Mouse (Mus musculus): ENCODE measurements at regions not wholly inside any gene's neighbourhood (a gene's known extent, or its start where the extent isn't known, plus 50 kb on each side); places are given as distances from the start of the nearest gene placed in this dataset.
A peak's percentile ranks its signal among the peaks of the same experiment; 100 is the strongest.

DNA sequence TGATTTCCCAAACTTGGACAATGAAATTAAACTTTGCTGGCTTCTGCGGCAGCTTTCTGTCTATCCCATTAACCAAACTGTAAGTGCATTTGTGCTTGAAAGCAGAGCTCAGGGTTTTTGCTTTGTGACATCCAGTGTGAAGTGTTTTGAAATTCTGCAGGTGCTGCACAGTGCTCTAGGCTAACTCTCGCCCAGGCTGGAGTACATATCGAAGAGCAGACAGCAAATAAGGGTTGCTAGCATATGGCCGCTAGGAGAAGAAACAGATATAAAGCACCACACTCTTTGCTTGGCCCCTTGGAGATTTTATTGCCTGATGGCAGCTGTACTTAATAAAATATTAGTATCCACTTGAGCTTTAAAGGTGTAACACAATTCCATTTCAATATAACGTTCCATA lies 307.5 kb downstream of the Gm10295 start:
- DNase-seq (no peak), ATAC-seq (ENCODE audit: low FRiP score, low TSS enrichment) (no peak)
- no peaks in the 10 kb centered on the region for H3K27me3 ChIP-seq (ENCODE audit: control insufficient read depth, insufficient read depth, low read length)
- no peak overlapping the region for H3K4me3 ChIP-seq (replicated peaks; ENCODE audit: low read depth, low read length)
- H3K4me1 ChIP-seq (ENCODE audit: control insufficient read depth, insufficient read depth, low read length) = no peaks in the 10 kb centered on the region
- H3K4me2 ChIP-seq (ENCODE audit: low read length) = no peak overlapping the region
- H3K36me3 ChIP-seq (ENCODE audit: control insufficient read depth, insufficient read depth, low read length) = no peaks in the 10 kb centered on the region
- H3K9ac ChIP-seq (replicated peaks; ENCODE audit: low read length) = no peak overlapping the region
- no peaks in the 10 kb centered on the region for H3K9me3 ChIP-seq (ENCODE audit: control insufficient read depth, low read length)
- H3K27ac ChIP-seq (replicated peaks; ENCODE audit: low read depth, low read length) = no peak overlapping the region
- WGBS = 78% methylated on average over 5 of the region's 5 CpGs

DNA sequence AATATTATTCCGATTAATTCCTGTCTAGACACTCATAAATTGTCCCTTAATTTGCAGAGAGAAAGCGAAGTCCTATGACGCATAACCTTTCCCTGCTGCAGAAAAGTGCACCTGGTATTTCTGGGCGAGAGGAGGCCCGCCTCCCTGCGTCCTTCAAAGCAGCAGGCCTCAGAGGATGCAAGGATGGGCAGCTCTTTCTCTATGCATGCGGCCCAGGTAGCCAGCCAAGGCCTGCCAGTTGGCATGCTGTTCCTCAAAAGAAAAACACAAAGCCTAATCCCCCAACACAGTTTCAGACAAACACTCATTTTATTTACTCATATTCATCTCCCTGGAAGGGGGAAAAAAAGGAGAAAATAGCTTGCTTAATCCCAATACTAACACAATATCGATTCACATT lies 308.2 kb downstream of the Gm10295 start:
- DNase-seq = peak; percentile 26
- 54% methylated on average over 8 of the region's 8 CpGs for WGBS
- no peaks in the 10 kb centered on the region for H3K36me3 ChIP-seq (ENCODE audit: control insufficient read depth, insufficient read depth, low read length)
- no peak overlapping the region for H3K9ac ChIP-seq (replicated peaks; ENCODE audit: low read length)
- H3K4me3 ChIP-seq (replicated peaks; ENCODE audit: low read depth, low read length) = no peak overlapping the region
- H3K27me3 ChIP-seq (ENCODE audit: control insufficient read depth, insufficient read depth, low read length) = no peaks in the 10 kb centered on the region
- H3K4me2 ChIP-seq (ENCODE audit: low read length) = no peak overlapping the region
- H3K4me1 ChIP-seq (ENCODE audit: control insufficient read depth, insufficient read depth, low read length) = no peaks in the 10 kb centered on the region
- no peak for ATAC-seq (ENCODE audit: low FRiP score, low TSS enrichment)
- no peaks in the 10 kb centered on the region for H3K9me3 ChIP-seq (ENCODE audit: control insufficient read depth, low read length)
- no peak overlapping the region for H3K27ac ChIP-seq (replicated peaks; ENCODE audit: low read depth, low read length)

DNA sequence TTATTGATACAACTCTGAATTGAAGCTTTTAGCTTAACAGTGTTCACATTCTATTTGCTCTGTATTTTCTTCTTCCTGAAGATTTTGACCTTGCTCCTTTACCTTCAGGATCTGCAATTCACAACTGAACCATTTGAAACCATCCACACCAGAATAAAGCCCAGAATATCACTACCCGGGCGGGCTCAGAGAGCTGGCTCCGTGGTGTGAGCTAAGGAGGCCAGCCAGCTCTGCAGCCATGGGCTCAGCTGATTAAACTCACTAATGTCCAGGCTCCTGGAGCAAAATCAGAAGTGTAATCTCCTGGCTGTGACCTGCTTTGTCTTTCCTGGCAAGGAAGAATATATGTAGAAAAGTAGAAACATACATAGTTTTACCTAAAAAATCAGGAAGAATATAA lies 309.9 kb downstream of the Gm10295 start:
- no peak overlapping the region for H3K9ac ChIP-seq (replicated peaks; ENCODE audit: low read length)
- DNase-seq (no peak), ATAC-seq (ENCODE audit: low FRiP score, low TSS enrichment) (no peak)
- H3K27ac ChIP-seq (replicated peaks; ENCODE audit: low read depth, low read length) = no peak overlapping the region
- no peak overlapping the region for H3K4me3 ChIP-seq (replicated peaks; ENCODE audit: low read depth, low read length)
- H3K9me3 ChIP-seq (ENCODE audit: control insufficient read depth, low read length) = no peaks in the 10 kb centered on the region
- H3K4me2 ChIP-seq (ENCODE audit: low read length) = no peak overlapping the region
- no peaks in the 10 kb centered on the region for H3K27me3 ChIP-seq (ENCODE audit: control insufficient read depth, insufficient read depth, low read length)
- 72% methylated on average over 3 of the region's 3 CpGs for WGBS
- no peaks in the 10 kb centered on the region for H3K36me3 ChIP-seq (ENCODE audit: control insufficient read depth, insufficient read depth, low read length)
- no peaks in the 10 kb centered on the region for H3K4me1 ChIP-seq (ENCODE audit: control insufficient read depth, insufficient read depth, low read length)

DNA sequence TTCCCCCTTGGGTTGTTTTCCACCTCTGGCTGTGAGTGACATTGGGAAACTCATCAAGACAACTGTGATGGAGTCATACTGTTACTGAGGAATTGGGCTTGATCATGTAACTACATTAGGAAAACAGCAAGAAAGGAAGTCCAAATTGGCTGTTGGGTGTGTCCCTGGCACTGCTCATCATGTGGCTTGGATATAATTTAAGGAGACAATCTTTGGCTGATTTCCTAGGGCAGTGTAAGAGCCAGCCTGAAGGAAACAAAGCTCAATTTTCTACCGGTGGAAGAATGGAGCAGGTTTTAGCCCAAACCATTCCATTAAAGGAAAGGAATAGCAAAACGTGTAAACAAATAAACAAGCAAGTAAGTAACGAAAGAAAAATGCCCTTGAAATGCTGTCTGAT lies 310.4 kb downstream of the Gm10295 start:
- Histone ChIP-seq H3K4me3 (replicated peaks; ENCODE audit: low read depth, low read length) (no peak overlapping the region), H3K36me3 (ENCODE audit: control insufficient read depth, insufficient read depth, low read length) (no peaks in the 10 kb centered on the region), H3K27me3 (ENCODE audit: control insufficient read depth, insufficient read depth, low read length) (no peaks in the 10 kb centered on the region), H3K9me3 (ENCODE audit: control insufficient read depth, low read length) (no peaks in the 10 kb centered on the region), H3K9ac (replicated peaks; ENCODE audit: low read length) (no peak overlapping the region), H3K27ac (replicated peaks; ENCODE audit: low read depth, low read length) (no peak overlapping the region), H3K4me1 (ENCODE audit: control insufficient read depth, insufficient read depth, low read length) (no peaks in the 10 kb centered on the region), H3K4me2 (ENCODE audit: low read length) (no peak overlapping the region)
- ATAC-seq (ENCODE audit: low FRiP score, low TSS enrichment) (no peak), DNase-seq (no peak)
- 80% methylated on average over 3 of the region's 3 CpGs for WGBS

DNA sequence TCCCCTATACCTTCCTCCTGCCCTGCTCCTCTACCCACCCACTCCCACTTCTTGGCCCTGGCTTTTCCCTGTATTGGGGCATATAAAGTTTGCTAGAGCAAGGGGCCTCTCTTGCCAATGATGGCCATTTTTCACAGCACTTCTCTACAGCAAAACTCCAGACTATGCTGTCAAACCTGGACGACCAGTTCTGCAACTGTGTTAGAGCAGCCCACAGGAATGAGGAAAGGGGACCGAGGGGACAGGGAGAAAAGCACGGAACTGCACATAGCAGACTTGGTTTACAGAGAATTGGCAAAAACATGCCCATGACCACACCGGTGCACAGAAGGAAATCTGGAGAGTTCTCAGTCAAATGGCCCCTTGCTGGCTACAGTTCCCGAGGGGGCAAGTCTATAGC lies 312.7 kb downstream of the Gm10295 start:
- no peak overlapping the region for H3K4me3 ChIP-seq (replicated peaks; ENCODE audit: low read depth, low read length)
- H3K36me3 ChIP-seq (ENCODE audit: control insufficient read depth, insufficient read depth, low read length) = no peaks in the 10 kb centered on the region
- no peak for ATAC-seq (ENCODE audit: low FRiP score, low TSS enrichment)
- no peaks in the 10 kb centered on the region for H3K9me3 ChIP-seq (ENCODE audit: control insufficient read depth, low read length)
- H3K27me3 ChIP-seq (ENCODE audit: control insufficient read depth, insufficient read depth, low read length) = no peaks in the 10 kb centered on the region
- DNase-seq = no peak
- 92% methylated on average over 5 of the region's 5 CpGs for whole genome bisulfite sequencing
- no peak overlapping the region for H3K27ac ChIP-seq (replicated peaks; ENCODE audit: low read depth, low read length)
- no peak overlapping the region for H3K4me2 ChIP-seq (ENCODE audit: low read length)
- no peaks in the 10 kb centered on the region for H3K4me1 ChIP-seq (ENCODE audit: control insufficient read depth, insufficient read depth, low read length)
- H3K9ac ChIP-seq (replicated peaks; ENCODE audit: low read length) = no peak overlapping the region

DNA sequence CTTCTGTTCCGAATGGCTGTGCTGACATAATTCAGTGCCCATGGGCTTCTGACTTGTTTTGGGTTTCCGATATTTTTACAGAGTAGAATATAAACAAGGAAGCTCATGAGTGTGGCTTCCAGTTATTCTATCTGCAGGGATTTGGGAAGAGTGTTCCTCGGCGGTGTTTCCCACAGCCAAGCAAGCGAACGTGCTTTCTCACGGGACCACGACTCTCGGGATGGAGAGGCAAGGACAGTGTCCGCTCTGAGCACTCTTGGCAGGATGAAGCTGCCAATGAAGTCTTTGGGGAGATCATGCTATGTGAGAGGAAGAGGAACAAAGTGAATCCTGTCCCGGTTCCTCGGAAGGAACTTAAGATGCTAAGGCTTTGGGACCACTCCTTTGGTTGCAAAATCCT lies 318.2 kb downstream of the Gm10295 start:
- H3K27me3 ChIP-seq (ENCODE audit: control insufficient read depth, insufficient read depth, low read length) = no peaks in the 10 kb centered on the region
- DNase-seq (no peak), ATAC-seq (ENCODE audit: low FRiP score, low TSS enrichment) (no peak)
- no peak overlapping the region for H3K4me2 ChIP-seq (ENCODE audit: low read length)
- no peaks in the 10 kb centered on the region for H3K4me1 ChIP-seq (ENCODE audit: control insufficient read depth, insufficient read depth, low read length)
- no peaks in the 10 kb centered on the region for H3K36me3 ChIP-seq (ENCODE audit: control insufficient read depth, insufficient read depth, low read length)
- 84% methylated on average over 12 of the region's 12 CpGs for WGBS
- H3K4me3 ChIP-seq (replicated peaks; ENCODE audit: low read depth, low read length) = no peak overlapping the region
- H3K9ac ChIP-seq (replicated peaks; ENCODE audit: low read length) = no peak overlapping the region
- H3K9me3 ChIP-seq (ENCODE audit: control insufficient read depth, low read length) = no peaks in the 10 kb centered on the region
- H3K27ac ChIP-seq (replicated peaks; ENCODE audit: low read depth, low read length) = no peak overlapping the region

DNA sequence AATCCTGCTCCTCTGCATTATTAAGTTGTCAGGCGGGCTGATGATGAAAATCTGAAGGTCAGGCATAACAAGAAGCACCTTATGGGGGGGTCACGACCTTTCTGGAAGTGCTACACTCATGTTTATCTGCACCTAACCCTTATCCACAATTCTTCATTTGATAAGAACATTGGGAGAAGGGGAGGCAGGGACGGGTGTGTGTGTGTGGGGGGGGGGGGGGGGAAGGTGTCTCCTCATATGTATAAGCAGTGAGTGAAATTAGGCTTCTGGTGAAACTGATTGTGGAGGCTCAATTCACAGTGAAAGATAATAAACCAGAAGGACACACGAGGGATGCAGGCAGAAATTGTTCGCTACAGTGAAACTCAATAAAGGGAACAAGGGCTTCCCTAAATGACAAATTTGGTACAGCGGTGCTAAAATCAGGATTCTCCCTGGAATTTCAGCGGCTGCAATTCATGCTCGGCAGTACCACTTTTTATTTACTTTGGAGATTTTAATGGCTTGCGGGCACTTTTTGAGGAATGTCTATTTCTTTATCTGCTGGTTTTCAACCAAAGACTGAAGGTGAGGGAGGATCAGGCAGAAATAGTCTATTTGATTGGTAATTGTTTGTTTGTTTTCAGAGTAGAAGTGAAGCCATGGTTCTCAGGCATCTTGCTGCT lies 327.2 kb downstream of the Gm10295 start:
- Histone ChIP-seq H3K9me3 (ENCODE audit: control insufficient read depth, low read length) (peaks cover 5% of the 10 kb centered on the region; the same call in 1 of the 2 replicates), H3K36me3 (ENCODE audit: control insufficient read depth, insufficient read depth, low read length) (no peaks in the 10 kb centered on the region), H3K27ac (replicated peaks; ENCODE audit: low read depth, low read length) (peak overlapping the region; percentile 46; the same call in 1 of the 2 replicates), H3K27me3 (ENCODE audit: control insufficient read depth, insufficient read depth, low read length) (no peaks in the 10 kb centered on the region), H3K4me1 (ENCODE audit: control insufficient read depth, insufficient read depth, low read length) (peaks cover 11% of the 10 kb centered on the region; the same call in 1 of the 2 replicates), H3K4me3 (replicated peaks; ENCODE audit: low read depth, low read length) (peak overlapping the region; percentile 33), H3K9ac (replicated peaks; ENCODE audit: low read length) (peak overlapping the region; percentile 21; the same call in 1 of the 2 replicates), H3K4me2 (ENCODE audit: low read length) (peak overlapping the region; percentile 55)
- DNase-seq (peak; percentile 34), ATAC-seq (ENCODE audit: low FRiP score, low TSS enrichment) (no peak)
- WGBS = 20% methylated on average over 9 of the region's 9 CpGs

DNA sequence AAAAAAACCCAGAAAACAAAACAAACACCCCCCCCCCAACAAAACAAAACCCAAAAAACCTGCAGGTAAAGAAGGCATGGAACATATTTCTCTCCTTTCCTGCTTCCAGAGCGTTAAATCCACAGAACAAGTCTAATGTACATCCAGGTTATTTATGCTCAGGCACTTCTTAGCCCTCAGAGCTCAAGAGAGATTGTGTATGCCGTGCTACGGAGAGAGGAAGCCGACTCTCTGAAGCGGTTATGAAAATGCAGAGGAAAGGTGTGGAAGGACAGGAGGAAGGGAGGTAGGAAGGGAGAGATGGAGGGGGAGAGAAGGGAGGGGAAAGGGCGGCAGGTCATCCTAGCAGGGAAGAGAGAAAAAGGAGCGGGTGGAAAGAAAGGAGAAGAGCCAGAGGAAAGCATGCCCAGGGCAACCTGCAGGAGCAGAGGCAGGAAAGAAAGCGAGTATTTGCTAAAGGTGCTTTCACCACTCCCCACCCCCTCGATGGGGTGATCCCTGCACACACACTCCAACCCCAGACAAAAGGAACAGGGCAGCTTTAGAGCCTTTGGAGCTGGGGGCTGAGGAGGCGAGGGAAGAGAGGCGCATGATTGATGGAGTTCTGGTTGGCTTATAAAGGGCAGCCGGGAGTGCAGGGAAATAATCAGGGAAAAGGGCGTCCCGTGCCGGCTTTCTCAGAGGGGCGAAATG lies 327.9 kb downstream of the Gm10295 start:
- H3K36me3 ChIP-seq (ENCODE audit: control insufficient read depth, insufficient read depth, low read length) = no peaks in the 10 kb centered on the region
- peak; percentile 62; the same call in 1 of the 2 replicates for ATAC-seq (ENCODE audit: low FRiP score, low TSS enrichment)
- H3K9me3 ChIP-seq (ENCODE audit: control insufficient read depth, low read length) = peaks cover 5% of the 10 kb centered on the region; the same call in 1 of the 2 replicates
- 6% methylated on average over 16 of the region's 16 CpGs for WGBS
- peaks cover 11% of the 10 kb centered on the region; the same call in 1 of the 2 replicates for H3K4me1 ChIP-seq (ENCODE audit: control insufficient read depth, insufficient read depth, low read length)
- peak overlapping the region; percentile 21; the same call in 1 of the 2 replicates for H3K9ac ChIP-seq (replicated peaks; ENCODE audit: low read length)
- H3K27me3 ChIP-seq (ENCODE audit: control insufficient read depth, insufficient read depth, low read length) = no peaks in the 10 kb centered on the region
- H3K27ac ChIP-seq (replicated peaks; ENCODE audit: low read depth, low read length) = peak overlapping the region; percentile 46; the same call in 1 of the 2 replicates
- peak overlapping the region; percentile 33 for H3K4me3 ChIP-seq (replicated peaks; ENCODE audit: low read depth, low read length)
- peak; percentile 64 for DNase-seq
- H3K4me2 ChIP-seq (ENCODE audit: low read length) = peak overlapping the region; percentile 55

Data from midbrain, embryonic 14.5 days (tissue).